Mouse (Mus musculus) bone marrow, adult 2 months (tissue): ENCODE data around the gene Dlgap1.

Experiments used
- CTCF ChIP-seq: fragments of 200-500 bp; IDR thresholded peaks from 2 replicates; pipeline ENCODE4 v1.5.1; 2011; ENCODE audit warnings: low read length, control low read depth; ENCODE audit not compliant: control insufficient read depth, insufficient read depth
- POLR2A ChIP-seq: fragments of 200-500 bp; IDR thresholded peaks from 2 replicates; pipeline ENCODE4 v1.6.1; 2011; ENCODE audit warnings: low read depth, mild to moderate bottlenecking, control low read depth, low read length, borderline replicate concordance; ENCODE audit not compliant: control insufficient read depth

DNA sequence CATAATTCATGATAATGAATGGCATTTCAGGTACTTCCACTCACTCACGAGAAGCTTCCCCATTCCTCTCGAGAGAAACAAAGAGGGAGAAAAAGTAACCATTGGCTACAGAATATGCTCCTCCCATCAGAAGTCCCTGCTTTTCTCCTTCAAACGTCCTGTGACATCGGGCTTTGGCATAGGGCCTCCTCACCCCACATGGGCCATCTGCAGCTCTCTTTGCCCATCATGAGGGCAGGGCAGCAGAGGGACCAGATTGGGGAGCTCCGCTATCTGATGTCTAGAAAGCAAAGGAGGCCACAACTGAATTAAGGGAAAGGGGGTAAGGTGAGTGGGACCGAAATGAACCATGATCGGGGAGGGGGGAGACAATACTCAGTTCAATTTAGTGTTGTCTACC, 47.6 kb downstream of the Dlgap1 start:
- TF ChIP-seq POLR2A, result no peak
- no peak for TF ChIP-seq CTCF
